Mouse (Mus musculus): ENCODE measurements around the gene Gata1. TPM values are rescaled to one million over a fixed set of nuclear protein-coding genes. Genes with fewer than 3 reads are reported as not detected.
A peak's percentile ranks its signal among the peaks of the same experiment; 100 is the strongest.

Gata1 gene
- polyA plus RNA-seq, 1 experiment = 25.7 TPM

GRCm38 (mm10) chrX:7993068-7993735 is 15.3 kb upstream of the Gata1 start:
- TF ChIP-seq POLR2A (IDR thresholded peaks at IDR 0.05; ENCODE audit: low read depth, low read length) = no peak
- TF ChIP-seq CTCF (IDR thresholded peaks at IDR 0.05; ENCODE audit: extremely low read depth, insufficient read depth, insufficient read length, insufficient replicate concordance) = no peak
- DNase-seq (ENCODE audit: low read depth in 1 of 2, low spot score in 2 of 2) = no peak
- Histone ChIP-seq H3K4me3 (ENCODE audit: extremely low read depth, insufficient read depth, insufficient read length) (no peak overlapping the region), H3K4me1 (ENCODE audit: control insufficient read depth, insufficient read depth, insufficient read length) (no peaks in the 10 kb centered on the region), H3K27me3 (ENCODE audit: control insufficient read depth, insufficient read depth, low read length) (no peaks in the 10 kb centered on the region), H3K36me3 (ENCODE audit: control insufficient read depth, insufficient read depth, low read length) (no peaks in the 10 kb centered on the region), H3K27ac (ENCODE audit: insufficient read depth, low read length) (no peak overlapping the region; the same call in 1 of the 2 replicates)
- WGBS = 77% methylated on average over 10 of the region's 10 CpGs

GRCm38 (mm10) chrX:7992379-7993067 is 14.7 kb upstream of the Gata1 start:
- Histone ChIP-seq H3K36me3 (ENCODE audit: control insufficient read depth, insufficient read depth, low read length) (no peaks in the 10 kb centered on the region), H3K4me3 (ENCODE audit: extremely low read depth, insufficient read depth, insufficient read length) (no peak overlapping the region), H3K27me3 (ENCODE audit: control insufficient read depth, insufficient read depth, low read length) (no peaks in the 10 kb centered on the region), H3K27ac (ENCODE audit: insufficient read depth, low read length) (no peak overlapping the region), H3K4me1 (ENCODE audit: control insufficient read depth, insufficient read depth, insufficient read length) (no peaks in the 10 kb centered on the region)
- no peak for DNase-seq (ENCODE audit: low read depth in 1 of 2, low spot score in 2 of 2)
- WGBS = 72% methylated on average over 8 of the region's 8 CpGs
- TF ChIP-seq POLR2A (IDR thresholded peaks at IDR 0.05; ENCODE audit: low read depth, low read length) = no peak
- no peak for TF ChIP-seq CTCF (IDR thresholded peaks at IDR 0.05; ENCODE audit: extremely low read depth, insufficient read depth, insufficient read length, insufficient replicate concordance)

GRCm38 (mm10) chrX:7981368-7981767 is 3.5 kb upstream of the Gata1 start:
- WGBS = 92% methylated on average over 7 of the region's 7 CpGs
- Histone ChIP-seq H3K36me3 (ENCODE audit: control insufficient read depth, insufficient read depth, low read length) (no peaks in the 10 kb centered on the region), H3K4me3 (ENCODE audit: extremely low read depth, insufficient read depth, insufficient read length) (no peak overlapping the region), H3K27ac (ENCODE audit: insufficient read depth, low read length) (no peak overlapping the region), H3K27me3 (ENCODE audit: control insufficient read depth, insufficient read depth, low read length) (no peaks in the 10 kb centered on the region), H3K4me1 (ENCODE audit: control insufficient read depth, insufficient read depth, insufficient read length) (no peaks in the 10 kb centered on the region)
- DNase-seq (ENCODE audit: low read depth in 1 of 2, low spot score in 2 of 2) = no peak
- TF ChIP-seq CTCF (IDR thresholded peaks at IDR 0.05; ENCODE audit: extremely low read depth, insufficient read depth, insufficient read length, insufficient replicate concordance) = no peak
- TF ChIP-seq POLR2A (IDR thresholded peaks at IDR 0.05; ENCODE audit: low read depth, low read length) = no peak

GRCm38 (mm10) chrX:7971292-7971691 is 6.6 kb downstream of the Gata1 start:
- 70% methylated on average over 4 of the region's 4 CpGs for WGBS
- no peak overlapping the region for H3K27ac ChIP-seq (ENCODE audit: insufficient read depth, low read length)
- no peaks in the 10 kb centered on the region for H3K36me3 ChIP-seq (ENCODE audit: control insufficient read depth, insufficient read depth, low read length)
- no peaks in the 10 kb centered on the region for H3K4me1 ChIP-seq (ENCODE audit: control insufficient read depth, insufficient read depth, insufficient read length)
- no peak for DNase-seq (ENCODE audit: low read depth in 1 of 2, low spot score in 2 of 2)
- no peaks in the 10 kb centered on the region for H3K27me3 ChIP-seq (ENCODE audit: control insufficient read depth, insufficient read depth, low read length)
- no peak overlapping the region for H3K4me3 ChIP-seq (ENCODE audit: extremely low read depth, insufficient read depth, insufficient read length)
- TF ChIP-seq CTCF (IDR thresholded peaks at IDR 0.05; ENCODE audit: extremely low read depth, insufficient read depth, insufficient read length, insufficient replicate concordance) = no peak
- TF ChIP-seq POLR2A (IDR thresholded peaks at IDR 0.05; ENCODE audit: low read depth, low read length) = no peak

GRCm38 (mm10) chrX:7968899-7969298 is 9.0 kb downstream of the Gata1 start:
- H3K36me3 ChIP-seq (ENCODE audit: control insufficient read depth, insufficient read depth, low read length) = no peaks in the 10 kb centered on the region
- no peaks in the 10 kb centered on the region for H3K27me3 ChIP-seq (ENCODE audit: control insufficient read depth, insufficient read depth, low read length)
- H3K4me3 ChIP-seq (ENCODE audit: extremely low read depth, insufficient read depth, insufficient read length) = no peak overlapping the region
- H3K27ac ChIP-seq (ENCODE audit: insufficient read depth, low read length) = no peak overlapping the region
- peaks cover 2% of the 10 kb centered on the region; the same call in 1 of the 2 replicates for H3K4me1 ChIP-seq (ENCODE audit: control insufficient read depth, insufficient read depth, insufficient read length)
- TF ChIP-seq CTCF (IDR thresholded peaks at IDR 0.05; ENCODE audit: extremely low read depth, insufficient read depth, insufficient read length, insufficient replicate concordance) = no peak
- no peak for TF ChIP-seq POLR2A (IDR thresholded peaks at IDR 0.05; ENCODE audit: low read depth, low read length)
- DNase-seq (ENCODE audit: low read depth in 1 of 2, low spot score in 2 of 2) = no peak
- WGBS = 87% methylated on average over 3 of the region's 3 CpGs

- TF ChIP-seq CTCF (IDR thresholded peaks at IDR 0.05; ENCODE audit: extremely low read depth, insufficient read depth, insufficient read length, insufficient replicate concordance) (no peak), POLR2A (IDR thresholded peaks at IDR 0.05; ENCODE audit: low read depth, low read length) (no peak)
- H3K4me1 ChIP-seq (ENCODE audit: control insufficient read depth, insufficient read depth, insufficient read length) = peaks cover 6% of the 10 kb centered on the region; the same call in 1 of the 2 replicates
- H3K4me3 ChIP-seq (ENCODE audit: extremely low read depth, insufficient read depth, insufficient read length) = no peak overlapping the region
- 76% methylated on average over 8 of the region's 8 CpGs for WGBS
- H3K27me3 ChIP-seq (ENCODE audit: control insufficient read depth, insufficient read depth, low read length) = no peaks in the 10 kb centered on the region
- no peaks in the 10 kb centered on the region for H3K36me3 ChIP-seq (ENCODE audit: control insufficient read depth, insufficient read depth, low read length)
- peak overlapping the region; percentile 35; the same call in 1 of the 2 replicates for H3K27ac ChIP-seq (ENCODE audit: insufficient read depth, low read length)
- DNase-seq (ENCODE audit: low read depth in 1 of 2, low spot score in 2 of 2) = no peak
Observed at GRCm38 (mm10) chrX:7968226-7968625, 9.6 kb downstream of the Gata1 start.

Measured in spleen, adult 2 months (tissue).